Mouse (Mus musculus) left cerebral cortex, adult 11 months (tissue): Measurements from ENCODE around the gene Gla.

Experiments used
- DNase-seq: peaks from one replicate; pipeline ENCODE4 v3.0.0; 2022; ENCODE audit warnings: low spot score

Gla gene

GRCm38 (mm10) chrX:134600659-134601379 lies at the start of gene Gla, which contains the start of gene Hnrnph2:
Gla (minus strand) TSS chrX:134601125.
Hnrnph2 (plus strand) TSS chrX:134601179.
- DNase-seq = peak; percentile 93

- peak; percentile 40 for DNase-seq
Measured at GRCm38 (mm10) chrX:134648031-134648692, 47.2 kb upstream of the Gla start.

GRCm38 (mm10) chrX:134647421-134647820 lies 46.5 kb upstream of the Gla start:
- no peak for DNase-seq

- no peak for DNase-seq
Measured at GRCm38 (mm10) chrX:134646338-134646737, 45.4 kb upstream of the Gla start.

GRCm38 (mm10) chrX:134641000-134641760 lies 40.3 kb upstream of the Gla start:
- DNase-seq = no peak

- no peak for DNase-seq
Measured at GRCm38 (mm10) chrX:134635860-134636259, 34.9 kb upstream of the Gla start.

GRCm38 (mm10) chrX:134635111-134635510 lies 34.2 kb upstream of the Gla start:
- DNase-seq = no peak

- no peak for DNase-seq
Measured at GRCm38 (mm10) chrX:134632710-134633109, 31.8 kb upstream of the Gla start.

GRCm38 (mm10) chrX:134628200-134628599 lies 27.3 kb upstream of the Gla start:
- DNase-seq = no peak

GRCm38 (mm10) chrX:134623350-134623749 lies 22.4 kb upstream of the Gla start:
- no peak for DNase-seq

GRCm38 (mm10) chrX:134621685-134622084 lies 20.8 kb upstream of the Gla start:
- DNase-seq = no peak

GRCm38 (mm10) chrX:134620254-134620865 lies 19.4 kb upstream of the Gla start:
- DNase-seq = no peak

GRCm38 (mm10) chrX:134619695-134620094 lies 18.8 kb upstream of the Gla start:
- no peak for DNase-seq

- no peak for DNase-seq
Measured at GRCm38 (mm10) chrX:134614306-134614705, 13.4 kb upstream of the Gla start.

- no peak for DNase-seq
Measured at GRCm38 (mm10) chrX:134612285-134612959, 11.5 kb upstream of the Gla start.

- DNase-seq = no peak
Measured at GRCm38 (mm10) chrX:134610984-134611383, 10.1 kb upstream of the Gla start.

GRCm38 (mm10) chrX:134609472-134609871 lies 8.5 kb upstream of the Gla start:
- no peak for DNase-seq

- no peak for DNase-seq
Measured at GRCm38 (mm10) chrX:134601380-134602120, 625 bp upstream of the Gla start.

GRCm38 (mm10) chrX:134599922-134600565 lies 881 bp downstream of the Gla start:
- no peak for DNase-seq

GRCm38 (mm10) chrX:134589836-134590235 lies 11.1 kb downstream of the Gla start:
- no peak for DNase-seq

GRCm38 (mm10) chrX:134588997-134589396 lies 11.9 kb downstream of the Gla start:
- DNase-seq = no peak
